Mouse (Mus musculus): ENCODE results near the gene Fam129b. TPM values are rescaled to one million over a fixed set of nuclear protein-coding genes. Genes with fewer than 3 reads are reported as not detected.

The Fam129b gene
- total and polyA plus RNA-seq, 3 experiments: 0.53 to 20.7 (median 1.5) TPM

DNA sequence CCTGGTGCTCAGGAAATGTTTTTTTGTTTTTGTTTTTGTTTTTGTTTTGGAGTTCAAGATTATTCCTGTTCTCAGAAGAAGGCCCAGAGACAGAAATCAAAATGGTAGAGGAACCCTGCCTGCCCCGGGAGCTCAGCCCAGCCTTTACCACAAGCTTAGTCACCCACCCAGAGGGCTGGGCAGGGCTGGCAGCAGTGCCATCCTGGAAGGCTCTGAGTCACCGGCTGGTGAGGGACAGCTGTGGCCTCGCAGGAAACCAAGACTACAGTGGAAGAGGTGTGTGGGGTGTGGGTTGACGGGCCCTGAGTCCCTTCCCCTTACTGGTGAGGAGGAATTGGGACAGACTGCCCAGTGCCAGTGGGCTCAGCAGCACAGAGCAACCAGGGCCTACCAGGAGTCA lies 8.6 kb upstream of the Fam129b start:
- Histone ChIP-seq H3K4me3 (ENCODE audit: low read depth, low read length) (no peak overlapping the region), H3K4me1 (ENCODE audit: insufficient read depth, low read depth, low read length) (peaks cover 8% of the 10 kb centered on the region), H3K27me3 (ENCODE audit: insufficient read depth, low read length) (peaks cover 31% of the 10 kb centered on the region), H3K9me3 (replicated peaks) (no peaks in the 10 kb centered on the region), H3K36me3 (replicated peaks) (no peaks in the 10 kb centered on the region)
- no peak for DNase-seq (ENCODE audit: low spot score)
- no peak for ATAC-seq (ENCODE audit: extremely low read depth, insufficient number of reproducible peaks, low FRiP score, poor library complexity, severe bottlenecking)
- TF ChIP-seq GATA1 (IDR thresholded peaks at IDR 0.05; ENCODE audit: borderline replicate concordance, low read length): no peak
- no peak for TF ChIP-seq GATA2 (IDR thresholded peaks at IDR 0.05; ENCODE audit: borderline replicate concordance, low read depth, low read length)
- no peak for TF ChIP-seq TAL1 (conservative IDR thresholded peaks at IDR 0.05; ENCODE audit: low read depth, low read length)
- TF ChIP-seq CTCF (IDR thresholded peaks at IDR 0.05; ENCODE audit: low read depth, low read length): no peak
- no peak for TF ChIP-seq POLR2AphosphoS5 (IDR thresholded peaks at IDR 0.05; ENCODE audit: insufficient replicate concordance, low read depth, low read length)

DNA sequence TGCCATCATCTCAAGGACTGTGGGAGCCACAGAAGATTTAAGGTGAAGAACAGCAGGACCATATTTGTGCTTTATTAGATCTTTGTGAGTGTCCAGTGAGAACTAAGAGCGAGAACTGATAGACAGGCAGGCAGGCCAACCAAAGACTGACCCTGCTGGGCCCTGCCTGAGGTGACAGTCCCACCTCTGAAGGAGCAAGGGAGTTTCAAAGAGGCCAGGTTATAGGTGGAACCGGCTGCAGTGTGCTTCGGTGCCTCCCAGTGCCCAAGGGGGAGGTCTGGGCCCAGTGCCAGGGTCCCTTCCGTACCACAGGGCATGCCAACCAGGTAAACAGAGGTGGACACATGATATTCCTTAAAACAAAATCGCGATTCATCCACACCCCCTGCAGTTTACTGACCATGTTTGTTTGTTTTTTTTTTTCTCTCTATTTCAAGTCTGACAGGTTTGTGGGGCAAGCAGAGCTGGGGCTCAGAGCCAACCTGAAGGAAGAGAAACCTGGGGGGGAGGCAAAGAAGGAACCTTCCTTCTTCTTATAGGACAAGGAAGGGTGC lies 6.1 kb upstream of the Fam129b start:
- TF ChIP-seq TAL1 (conservative IDR thresholded peaks at IDR 0.05; ENCODE audit: low read depth, low read length): no peak
- ATAC-seq (ENCODE audit: extremely low read depth, insufficient number of reproducible peaks, low FRiP score, poor library complexity, severe bottlenecking) (no peak), DNase-seq (ENCODE audit: low spot score) (no peak)
- no peak overlapping the region for H3K4me3 ChIP-seq (ENCODE audit: low read depth, low read length)
- H3K36me3 ChIP-seq (replicated peaks): no peaks in the 10 kb centered on the region
- H3K9me3 ChIP-seq (replicated peaks): no peaks in the 10 kb centered on the region
- peaks cover 47% of the 10 kb centered on the region for H3K27me3 ChIP-seq (ENCODE audit: insufficient read depth, low read length)
- H3K4me1 ChIP-seq (ENCODE audit: insufficient read depth, low read depth, low read length): peaks cover 8% of the 10 kb centered on the region

- no peak for ATAC-seq (ENCODE audit: extremely low read depth, insufficient number of reproducible peaks, low FRiP score, poor library complexity, severe bottlenecking)
Measured at GRCm38 (mm10) chr2:32870275-32871100, 5.4 kb upstream of the Fam129b start.

GRCm38 (mm10) chr2:32874070-32874469 lies 1.8 kb upstream of the Fam129b start:
- no peak for TF ChIP-seq TAL1 (conservative IDR thresholded peaks at IDR 0.05; ENCODE audit: low read depth, low read length)
- no peak for TF ChIP-seq POLR2AphosphoS5 (IDR thresholded peaks at IDR 0.05; ENCODE audit: insufficient replicate concordance, low read depth, low read length)
- TF ChIP-seq GATA2 (IDR thresholded peaks at IDR 0.05; ENCODE audit: borderline replicate concordance, low read depth, low read length): no peak
- no peak for TF ChIP-seq GATA1 (IDR thresholded peaks at IDR 0.05; ENCODE audit: borderline replicate concordance, low read length)
- no peaks in the 10 kb centered on the region for H3K9me3 ChIP-seq (replicated peaks)
- peaks cover 23% of the 10 kb centered on the region for H3K4me1 ChIP-seq (ENCODE audit: insufficient read depth, low read depth, low read length)
- no peaks in the 10 kb centered on the region for H3K36me3 ChIP-seq (replicated peaks)
- no peak overlapping the region for H3K4me3 ChIP-seq (ENCODE audit: low read depth, low read length)
- no peak for ATAC-seq (ENCODE audit: extremely low read depth, insufficient number of reproducible peaks, low FRiP score, poor library complexity, severe bottlenecking)
- DNase-seq (ENCODE audit: low spot score): no peak
- H3K27me3 ChIP-seq (ENCODE audit: insufficient read depth, low read length): peaks cover 71% of the 10 kb centered on the region

More at GRCm38 (mm10) chr2:32870275-32871100, 5.4 kb upstream of the Fam129b start:
- no peak overlapping the region for H3K4me3 ChIP-seq (ENCODE audit: low read depth, low read length)
- no peak for TF ChIP-seq GATA2 (IDR thresholded peaks at IDR 0.05; ENCODE audit: borderline replicate concordance, low read depth, low read length)
- TF ChIP-seq CTCF (IDR thresholded peaks at IDR 0.05; ENCODE audit: low read depth, low read length): no peak
- TF ChIP-seq TAL1 (conservative IDR thresholded peaks at IDR 0.05; ENCODE audit: low read depth, low read length): no peak
- TF ChIP-seq GATA1 (IDR thresholded peaks at IDR 0.05; ENCODE audit: borderline replicate concordance, low read length): no peak
- no peak for TF ChIP-seq POLR2AphosphoS5 (IDR thresholded peaks at IDR 0.05; ENCODE audit: insufficient replicate concordance, low read depth, low read length)
- peaks cover 8% of the 10 kb centered on the region for H3K4me1 ChIP-seq (ENCODE audit: insufficient read depth, low read depth, low read length)
- peaks cover 50% of the 10 kb centered on the region for H3K27me3 ChIP-seq (ENCODE audit: insufficient read depth, low read length)
- H3K36me3 ChIP-seq (replicated peaks): no peaks in the 10 kb centered on the region
- no peaks in the 10 kb centered on the region for H3K9me3 ChIP-seq (replicated peaks)
- no peak for DNase-seq (ENCODE audit: low spot score)

- ATAC-seq (ENCODE audit: extremely low read depth, insufficient number of reproducible peaks, low FRiP score, poor library complexity, severe bottlenecking) (no peak), DNase-seq (ENCODE audit: low spot score) (no peak)
- no peaks in the 10 kb centered on the region for H3K9me3 ChIP-seq (replicated peaks)
- peaks cover 18% of the 10 kb centered on the region for H3K4me1 ChIP-seq (ENCODE audit: insufficient read depth, low read depth, low read length)
- no peaks in the 10 kb centered on the region for H3K36me3 ChIP-seq (replicated peaks)
- peaks cover 76% of the 10 kb centered on the region for H3K27me3 ChIP-seq (ENCODE audit: insufficient read depth, low read length)
- H3K4me3 ChIP-seq (ENCODE audit: low read depth, low read length): no peak overlapping the region
- TF ChIP-seq TAL1 (conservative IDR thresholded peaks at IDR 0.05; ENCODE audit: low read depth, low read length) (no peak), GATA1 (IDR thresholded peaks at IDR 0.05; ENCODE audit: borderline replicate concordance, low read length) (no peak), GATA2 (IDR thresholded peaks at IDR 0.05; ENCODE audit: borderline replicate concordance, low read depth, low read length) (no peak), CTCF (IDR thresholded peaks at IDR 0.05; ENCODE audit: low read depth, low read length) (no peak), POLR2AphosphoS5 (IDR thresholded peaks at IDR 0.05; ENCODE audit: insufficient replicate concordance, low read depth, low read length) (no peak)
Measured at GRCm38 (mm10) chr2:32874951-32875674, 801 bp upstream of the Fam129b start.

Data from G1E (cell line).